Mouse (Mus musculus): Measurements from ENCODE around the gene Ap1b1. TPM values are rescaled to one million over a fixed set of nuclear protein-coding genes. Genes with fewer than 3 reads are reported as not detected.

Gene Ap1b1
- polyA plus RNA-seq, 1 experiment: 99.1 TPM

DNA sequence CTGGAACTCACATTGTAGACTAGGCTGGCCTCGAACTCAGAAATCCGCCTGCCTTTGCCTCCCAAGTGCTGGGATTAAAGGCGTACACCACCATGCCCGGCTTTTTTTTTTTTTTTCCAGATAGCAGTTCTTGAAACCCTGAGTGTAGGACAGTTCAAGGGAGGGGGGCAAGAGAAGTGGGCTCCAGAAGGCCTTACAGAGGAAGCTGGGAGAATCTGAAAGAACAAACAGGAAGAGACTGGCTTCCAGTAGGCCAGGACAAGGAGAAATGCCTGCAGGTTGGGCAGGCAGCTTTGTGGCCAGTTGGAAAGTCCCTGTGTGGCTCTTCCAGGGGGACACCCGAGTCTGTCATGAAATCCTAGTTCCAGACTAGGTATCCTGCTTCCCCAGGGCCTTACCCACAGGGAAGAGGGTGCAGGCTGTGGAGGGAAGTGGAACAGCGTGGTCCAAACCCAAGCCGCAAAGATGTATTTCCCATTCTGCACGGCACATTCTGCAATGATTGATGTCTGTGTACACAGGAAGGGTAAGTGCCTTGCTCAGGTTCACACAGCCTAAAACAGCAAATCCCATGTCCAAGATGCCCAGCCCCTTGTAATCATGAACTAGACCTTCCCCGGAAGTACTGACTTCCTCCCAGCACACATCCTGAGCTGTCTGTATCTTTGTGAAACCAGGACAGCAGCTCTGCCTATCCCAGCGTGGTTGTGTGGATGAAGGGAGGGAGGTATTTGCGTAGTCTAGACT, 12.1 kb upstream of the Ap1b1 start:
- TF ChIP-seq POLR2A (IDR thresholded peaks at IDR 0.05; ENCODE audit: borderline replicate concordance, control insufficient read depth, low read depth, low read length): no peak
- 0 out of 2 replicates have a peak, but pooled peaks have one; percentile 9 for TF ChIP-seq CTCF (IDR thresholded peaks at IDR 0.05; ENCODE audit: control insufficient read depth, insufficient read depth, low read length)
- Histone ChIP-seq H3K4me3 (replicated peaks; ENCODE audit: control insufficient read depth, low read depth, low read length) (no peak overlapping the region), H3K27ac (ENCODE audit: control insufficient read depth, insufficient read depth, low read depth, low read length, poor library complexity) (0 out of 2 replicates have a peak overlapping the region, but pooled peaks have one; percentile 4), H3K4me1 (ENCODE audit: control insufficient read depth, insufficient read depth, low read length) (peaks cover 2% of the 10 kb centered on the region; the same call in 1 of the 2 replicates)
- WGBS: 25% methylated on average over 11 of the region's 11 CpGs

DNA sequence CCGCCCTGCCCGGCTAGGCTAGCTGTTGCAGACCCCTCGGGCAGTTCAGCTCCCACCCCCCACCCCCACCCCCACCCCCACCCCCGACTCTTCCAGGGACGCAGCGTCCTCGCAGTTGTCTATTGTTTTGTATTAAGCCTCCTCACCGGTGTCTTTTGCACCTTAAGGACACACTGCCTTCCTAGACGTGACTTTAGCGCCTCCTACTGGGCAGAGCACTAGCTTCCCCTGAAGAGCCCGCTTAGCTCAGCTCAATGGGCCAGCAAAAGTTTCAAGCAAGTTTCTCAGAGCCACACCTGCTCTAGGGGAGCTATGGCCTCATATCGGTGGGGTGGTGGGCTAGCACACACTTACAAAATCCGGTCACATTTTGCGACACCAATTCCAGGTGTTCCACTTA, 11.0 kb upstream of the Ap1b1 start:
- TF ChIP-seq CTCF (IDR thresholded peaks at IDR 0.05; ENCODE audit: control insufficient read depth, insufficient read depth, low read length) (peak; percentile 89), POLR2A (IDR thresholded peaks at IDR 0.05; ENCODE audit: borderline replicate concordance, control insufficient read depth, low read depth, low read length) (no peak)
- no peak overlapping the region for H3K4me3 ChIP-seq (replicated peaks; ENCODE audit: control insufficient read depth, low read depth, low read length)
- H3K27ac ChIP-seq (ENCODE audit: control insufficient read depth, insufficient read depth, low read depth, low read length, poor library complexity): no peak overlapping the region
- H3K4me1 ChIP-seq (ENCODE audit: control insufficient read depth, insufficient read depth, low read length): peaks cover 2% of the 10 kb centered on the region; the same call in 1 of the 2 replicates
- 13% methylated on average over 14 of the region's 14 CpGs for WGBS

DNA sequence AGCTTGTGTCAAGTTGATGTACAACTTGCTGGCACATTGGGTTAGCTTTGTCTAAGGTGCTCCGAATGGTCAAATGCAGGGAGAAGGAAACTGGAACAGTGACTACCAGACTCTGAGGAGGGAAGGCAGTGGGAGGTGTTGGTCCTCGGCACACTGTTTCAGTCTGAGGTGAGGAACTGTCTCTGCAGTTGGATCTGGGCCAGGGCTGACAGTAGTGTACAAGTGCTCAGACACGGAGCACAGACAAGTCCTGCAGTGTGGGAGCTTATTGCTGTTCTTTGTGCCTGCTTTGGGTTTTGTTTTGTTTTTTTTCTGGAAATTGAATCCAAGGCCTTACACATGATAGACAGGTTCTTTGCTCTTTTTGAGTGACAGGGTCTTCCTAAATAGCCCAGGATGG, 3.6 kb upstream of the Ap1b1 start:
- Histone ChIP-seq H3K4me1 (ENCODE audit: control insufficient read depth, insufficient read depth, low read length) (peaks cover 3% of the 10 kb centered on the region; the same call in 1 of the 2 replicates), H3K4me3 (replicated peaks; ENCODE audit: control insufficient read depth, low read depth, low read length) (no peak overlapping the region), H3K27ac (ENCODE audit: control insufficient read depth, insufficient read depth, low read depth, low read length, poor library complexity) (no peak overlapping the region)
- no peak for TF ChIP-seq POLR2A (IDR thresholded peaks at IDR 0.05; ENCODE audit: borderline replicate concordance, control insufficient read depth, low read depth, low read length)
- TF ChIP-seq CTCF (IDR thresholded peaks at IDR 0.05; ENCODE audit: control insufficient read depth, insufficient read depth, low read length): no peak
- 56% methylated on average over 3 of the region's 3 CpGs for WGBS

GRCm38 (mm10) chr11:4983538-4983937, 3.1 kb upstream of the Ap1b1 start:
- TF ChIP-seq POLR2A (IDR thresholded peaks at IDR 0.05; ENCODE audit: borderline replicate concordance, control insufficient read depth, low read depth, low read length) (no peak), CTCF (IDR thresholded peaks at IDR 0.05; ENCODE audit: control insufficient read depth, insufficient read depth, low read length) (no peak)
- WGBS: 75% methylated on average over 2 of the region's 2 CpGs
- Histone ChIP-seq H3K4me3 (replicated peaks; ENCODE audit: control insufficient read depth, low read depth, low read length) (no peak overlapping the region), H3K4me1 (ENCODE audit: control insufficient read depth, insufficient read depth, low read length) (peaks cover 3% of the 10 kb centered on the region; the same call in 1 of the 2 replicates), H3K27ac (ENCODE audit: control insufficient read depth, insufficient read depth, low read depth, low read length, poor library complexity) (no peak overlapping the region)

DNA sequence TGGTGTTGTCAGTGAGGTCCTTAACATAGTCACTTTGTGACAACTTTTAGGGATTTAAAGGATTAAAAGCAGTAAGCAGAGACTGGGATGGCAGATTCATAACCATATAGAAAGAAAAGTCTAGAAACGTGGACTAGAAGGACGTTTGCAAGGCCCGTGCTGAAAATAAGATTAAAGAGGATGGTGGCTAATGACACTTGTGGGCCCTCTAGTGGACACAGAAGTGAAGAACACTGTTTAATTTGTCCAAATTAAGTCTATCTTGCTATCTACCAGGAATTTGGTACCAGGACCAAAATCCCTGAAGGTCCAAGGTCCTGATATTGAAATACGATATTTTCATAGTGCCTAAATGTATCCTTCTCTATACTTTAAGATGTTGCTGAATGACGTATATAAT, 2.4 kb upstream of the Ap1b1 start:
- Histone ChIP-seq H3K27ac (ENCODE audit: control insufficient read depth, insufficient read depth, low read depth, low read length, poor library complexity) (no peak overlapping the region), H3K4me3 (replicated peaks; ENCODE audit: control insufficient read depth, low read depth, low read length) (no peak overlapping the region), H3K4me1 (ENCODE audit: control insufficient read depth, insufficient read depth, low read length) (peaks cover 5% of the 10 kb centered on the region)
- WGBS: 3% methylated on average over 5 of the region's 5 CpGs
- no peak for TF ChIP-seq POLR2A (IDR thresholded peaks at IDR 0.05; ENCODE audit: borderline replicate concordance, control insufficient read depth, low read depth, low read length)
- TF ChIP-seq CTCF (IDR thresholded peaks at IDR 0.05; ENCODE audit: control insufficient read depth, insufficient read depth, low read length): no peak

DNA sequence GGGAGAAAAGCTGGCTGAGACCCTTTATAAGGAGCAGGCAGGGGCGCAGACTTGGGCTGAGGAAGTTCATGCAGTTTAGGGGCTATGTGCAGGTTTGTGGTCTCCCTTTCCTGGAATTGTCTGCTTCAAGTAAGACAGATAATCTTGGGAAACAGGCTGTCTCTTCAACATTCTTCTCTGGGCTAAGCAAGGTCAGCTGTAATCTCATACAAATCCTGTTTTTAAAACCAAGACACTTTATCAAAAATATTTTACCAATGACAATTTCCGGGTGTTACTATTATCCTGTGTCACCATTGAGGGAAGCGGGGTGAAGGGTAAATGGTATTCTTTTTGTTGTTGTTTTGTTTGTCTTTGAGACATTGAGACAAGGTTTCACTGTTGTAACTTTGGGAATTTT, 1.8 kb upstream of the Ap1b1 start:
- 58% methylated on average over 3 of the region's 3 CpGs for WGBS
- Histone ChIP-seq H3K27ac (ENCODE audit: control insufficient read depth, insufficient read depth, low read depth, low read length, poor library complexity) (no peak overlapping the region), H3K4me3 (replicated peaks; ENCODE audit: control insufficient read depth, low read depth, low read length) (no peak overlapping the region), H3K4me1 (ENCODE audit: control insufficient read depth, insufficient read depth, low read length) (peaks cover 5% of the 10 kb centered on the region)
- TF ChIP-seq CTCF (IDR thresholded peaks at IDR 0.05; ENCODE audit: control insufficient read depth, insufficient read depth, low read length): no peak
- no peak for TF ChIP-seq POLR2A (IDR thresholded peaks at IDR 0.05; ENCODE audit: borderline replicate concordance, control insufficient read depth, low read depth, low read length)

- peaks cover 5% of the 10 kb centered on the region for H3K4me1 ChIP-seq (ENCODE audit: control insufficient read depth, insufficient read depth, low read length)
- TF ChIP-seq POLR2A (IDR thresholded peaks at IDR 0.05; ENCODE audit: borderline replicate concordance, control insufficient read depth, low read depth, low read length): no peak
- no peak for TF ChIP-seq CTCF (IDR thresholded peaks at IDR 0.05; ENCODE audit: control insufficient read depth, insufficient read depth, low read length)
- 32% methylated on average over 11 of the region's 11 CpGs for WGBS
- H3K27ac ChIP-seq (ENCODE audit: control insufficient read depth, insufficient read depth, low read depth, low read length, poor library complexity): peak overlapping the region; percentile 55; the same call in 1 of the 2 replicates
- peak overlapping the region; percentile 77 for H3K4me3 ChIP-seq (replicated peaks; ENCODE audit: control insufficient read depth, low read depth, low read length)
These were observed 846 bp downstream of the Ap1b1 start for GRCm38 (mm10) chr11:4987487-4987852.

DNA sequence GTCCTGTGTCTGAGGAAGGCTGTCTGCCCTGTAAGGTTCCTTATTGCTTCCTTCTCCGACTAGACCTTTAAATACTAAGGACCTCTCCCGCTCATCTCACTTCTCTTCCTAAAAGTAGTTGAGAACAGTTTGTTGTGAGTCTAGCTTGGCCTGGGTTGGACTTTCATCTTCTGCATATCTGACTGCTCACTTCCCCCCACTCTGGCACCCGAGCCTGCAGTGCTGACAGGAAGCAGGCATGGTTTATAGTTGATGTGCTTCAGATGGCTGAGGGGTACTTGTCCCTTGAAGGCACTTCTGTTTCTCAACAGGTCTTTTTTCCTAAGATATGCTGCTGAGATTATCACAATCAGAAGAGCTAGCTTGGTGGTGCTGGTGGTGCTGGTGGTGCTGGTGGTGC, 2.6 kb downstream of the Ap1b1 start:
- H3K4me1 ChIP-seq (ENCODE audit: control insufficient read depth, insufficient read depth, low read length): peaks cover 5% of the 10 kb centered on the region
- H3K27ac ChIP-seq (ENCODE audit: control insufficient read depth, insufficient read depth, low read depth, low read length, poor library complexity): peak overlapping the region; percentile 40; the same call in 1 of the 2 replicates
- no peak overlapping the region for H3K4me3 ChIP-seq (replicated peaks; ENCODE audit: control insufficient read depth, low read depth, low read length)
- 6% methylated on average over 3 of the region's 3 CpGs for WGBS
- TF ChIP-seq CTCF (IDR thresholded peaks at IDR 0.05; ENCODE audit: control insufficient read depth, insufficient read depth, low read length) (no peak), POLR2A (IDR thresholded peaks at IDR 0.05; ENCODE audit: borderline replicate concordance, control insufficient read depth, low read depth, low read length) (no peak)

All from bone marrow, adult 2 months (tissue).